Mouse (Mus musculus) liver, embryonic 14.5 days (tissue): Measurements from ENCODE around the gene Ghdc.

Source experiments
- CTCF ChIP-seq: IDR thresholded peaks from 2 replicates; pipeline ENCODE4 v1.5.1; 2016; ENCODE audit warnings: antibody characterized with exemption, low read depth, control low read depth
- EP300 ChIP-seq: IDR thresholded peaks from 2 replicates; pipeline ENCODE4 v1.6.1; 2016; ENCODE audit warnings: antibody characterized with exemption, low read depth

- TF ChIP-seq CTCF, result no peak
- no peak for TF ChIP-seq EP300
These were observed 13.5 kb upstream of the Ghdc start for GRCm38 (mm10) chr11:100784286-100784685.
